Mouse (Mus musculus): Measurements from ENCODE around the gene Etaa1.
"Not testable (repeated sequence)": the region's sequence is repeated elsewhere in the genome, so short reads cannot be mapped to it uniquely, and the experiment has no call there.

Etaa1 gene

DNA sequence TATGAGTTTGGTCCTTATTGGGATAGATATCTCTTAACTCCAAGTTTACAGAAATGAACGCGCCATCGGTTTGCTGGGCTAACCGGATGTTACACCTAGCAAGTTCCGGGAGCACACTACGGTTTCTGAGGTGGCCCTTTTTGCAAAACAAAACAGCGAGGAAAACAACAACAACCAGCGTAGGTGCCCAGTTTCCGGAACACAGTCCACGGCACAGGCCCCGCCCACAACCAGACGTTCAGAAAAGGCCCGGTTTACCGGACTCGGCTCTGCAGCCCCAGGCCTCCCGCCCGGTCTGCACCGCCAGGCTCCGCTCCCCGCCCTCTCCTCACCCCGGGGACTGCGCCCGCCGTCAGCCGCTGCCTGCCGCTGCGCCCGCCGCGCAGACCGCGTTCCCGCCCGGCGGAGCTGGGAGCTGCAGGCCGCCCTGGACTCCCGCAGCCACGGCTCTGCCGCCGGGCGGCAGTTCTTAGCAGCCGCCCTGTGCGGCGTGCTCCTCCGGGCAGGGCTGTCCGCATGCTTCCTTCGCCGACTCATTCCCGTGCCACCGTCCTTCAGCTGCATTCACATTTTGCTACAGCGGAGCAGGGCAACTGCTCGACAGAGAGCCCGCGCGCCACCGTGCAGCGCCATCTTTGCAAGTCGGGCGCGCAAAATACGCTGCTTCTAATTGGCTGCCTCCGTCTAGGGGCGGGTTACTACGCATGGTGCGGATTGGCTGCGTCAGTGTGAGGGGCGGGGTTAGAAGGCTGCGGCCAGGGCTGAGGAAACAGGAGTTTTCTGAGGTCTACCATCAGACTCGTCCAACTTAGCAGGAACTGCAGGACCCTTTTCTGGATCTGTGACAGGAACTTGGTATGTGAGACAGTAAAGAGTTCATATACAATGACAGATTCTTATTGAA, at the start of gene Etaa1:
Gene Etaa1 (minus strand): TSS at position 645 of the 904 bp plus-strand sequence.
- DNase-seq (ENCODE audit: low spot score in 2 of 2), result peak; percentile 89 to 92

- no peak for DNase-seq (ENCODE audit: low spot score in 2 of 2)
Measured at GRCm38 (mm10) chr11:17994151-17994550, 40.5 kb upstream of the Etaa1 start.

DNA sequence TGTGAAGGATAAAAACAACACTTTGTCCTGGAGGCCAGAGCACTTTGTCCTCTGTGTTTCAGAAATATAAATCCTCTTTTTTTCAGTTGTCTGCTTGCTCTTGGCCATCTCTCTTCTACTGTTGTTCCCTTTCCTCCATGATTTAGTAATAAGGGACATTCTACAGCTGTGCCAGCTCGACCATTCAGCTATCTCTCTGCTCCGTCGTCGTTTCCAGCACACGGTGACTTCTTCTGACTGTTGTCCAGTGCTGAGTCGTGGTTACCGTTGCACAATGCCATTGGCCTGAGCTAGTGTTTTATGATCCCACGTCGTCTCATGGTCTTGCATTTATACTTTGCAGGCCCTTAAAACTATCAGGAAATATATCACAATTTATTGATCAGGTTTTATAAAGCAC, 38.6 kb upstream of the Etaa1 start:
- DNase-seq (ENCODE audit: low spot score in 2 of 2), result no peak

- DNase-seq (ENCODE audit: low spot score in 2 of 2), result no peak
Measured at GRCm38 (mm10) chr11:17983331-17983730, 29.7 kb upstream of the Etaa1 start.

GRCm38 (mm10) chr11:17981246-17981645, 27.6 kb upstream of the Etaa1 start:
- no peak for DNase-seq (ENCODE audit: low spot score in 2 of 2)

DNA sequence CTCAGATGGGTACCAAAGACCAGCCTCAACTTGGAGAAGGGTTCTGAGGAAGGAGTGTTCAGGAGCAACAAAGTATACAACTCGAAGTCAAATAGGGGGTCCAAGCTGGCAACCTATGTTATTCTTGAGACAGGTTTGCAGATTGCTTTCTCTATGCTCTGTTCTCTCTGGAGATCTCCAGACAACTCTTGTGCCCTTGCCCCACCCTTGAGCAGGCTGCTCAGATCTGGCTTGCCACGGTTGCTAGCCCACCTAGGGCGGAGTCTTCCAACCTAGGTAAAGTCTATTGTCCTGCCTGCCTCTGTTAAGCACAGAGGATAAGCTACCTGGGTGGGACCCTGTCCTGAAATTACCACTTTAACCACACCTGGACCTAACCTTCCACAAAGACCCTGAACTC, 21.9 kb upstream of the Etaa1 start:
- no peak for DNase-seq (ENCODE audit: low spot score in 2 of 2)

GRCm38 (mm10) chr11:17952791-17953190, 884 bp downstream of the Etaa1 start:
- no peak for DNase-seq (ENCODE audit: low spot score in 2 of 2)

GRCm38 (mm10) chr11:17951336-17951735, 2.3 kb downstream of the Etaa1 start:
- DNase-seq (ENCODE audit: low spot score in 2 of 2), result no peak

GRCm38 (mm10) chr11:17939168-17939567, 14.5 kb downstream of the Etaa1 start:
- DNase-seq (ENCODE audit: low spot score in 2 of 2), result no peak

DNA sequence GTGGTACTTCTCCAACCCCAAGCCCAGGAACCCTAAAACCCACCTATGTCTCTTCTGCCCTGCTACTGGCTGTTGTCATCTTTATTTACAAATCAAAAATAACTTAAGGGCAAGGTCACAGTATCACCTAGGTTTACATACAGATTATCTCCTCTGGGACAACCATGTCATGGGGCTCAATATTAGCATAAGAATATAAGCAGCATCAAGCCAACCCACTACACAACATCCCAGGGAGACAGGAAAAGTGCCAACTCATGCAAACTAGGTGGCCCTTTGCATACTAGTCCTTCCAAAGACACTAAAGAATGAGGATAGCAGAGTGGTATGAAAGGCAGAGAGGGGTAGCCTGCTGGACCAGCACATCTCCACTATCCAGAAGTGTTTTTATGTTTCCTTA, 15.7 kb downstream of the Etaa1 start:
- DNase-seq (ENCODE audit: low spot score in 2 of 2), result no peak

- no peak for DNase-seq (ENCODE audit: low spot score in 2 of 2)
Measured at GRCm38 (mm10) chr11:17917905-17918304, 35.8 kb downstream of the Etaa1 start.

- DNase-seq (ENCODE audit: low spot score in 2 of 2), result no peak
Measured at GRCm38 (mm10) chr11:17917101-17917500, 36.6 kb downstream of the Etaa1 start.

GRCm38 (mm10) chr11:17916486-17916885, 37.2 kb downstream of the Etaa1 start:
- no peak for DNase-seq (ENCODE audit: low spot score in 2 of 2)

- not testable (repeated sequence) for DNase-seq (ENCODE audit: low spot score in 2 of 2)
Measured at GRCm38 (mm10) chr11:17900996-17901395, 52.7 kb downstream of the Etaa1 start.

Measured in spleen, postnatal 14 days (tissue).